Mouse (Mus musculus) forebrain, embryonic 14.5 days (tissue): Measurements from ENCODE around the gene Ces1g. TPM values are rescaled to one million over a fixed set of nuclear protein-coding genes. Genes with fewer than 3 reads are reported as not detected.

Experiments
- ATAC-seq: fragments of 200-750 bp; cut with Nextera tagmentation; 2 replicates; pipeline ENCODE4 v1.8.0; 2017; ENCODE audit warnings: mild to moderate bottlenecking, moderate library complexity
- DNase-seq: peaks from one replicate; pipeline ENCODE4 v3.0.0-alpha.2; 2015; ENCODE audit warnings: low spot score
- H3K27ac ChIP-seq: fragments of 300-500 bp; sonication (generic); 2 replicates; pipeline ENCODE4 v1.5.1; 2014; ENCODE audit warnings: low read depth, mild to moderate bottlenecking, control low read depth, low read length, moderate library complexity
- H3K27me3 ChIP-seq: fragments of 300-500 bp; sonication (generic); replicated peaks from 2 replicates; pipeline ENCODE4 v1.6.1; 2014; ENCODE audit warnings: low read length, control low read depth, mixed read lengths; ENCODE audit not compliant: control insufficient read depth, insufficient read depth
- H3K36me3 ChIP-seq: fragments of 300-500 bp; sonication (generic); 2 replicates; pipeline ENCODE4 v1.6.1; 2014; ENCODE audit warnings: low read length, control low read depth; ENCODE audit not compliant: control insufficient read depth, insufficient read depth
- H3K4me1 ChIP-seq: fragments of 300-500 bp; sonication (generic); 2 replicates; pipeline ENCODE4 v1.6.1; 2014; ENCODE audit warnings: antibody characterized with exemption, low read length, control low read depth; ENCODE audit not compliant: control insufficient read depth, insufficient read depth
- H3K4me2 ChIP-seq: fragments of 300-500 bp; sonication (generic); 2 replicates; pipeline ENCODE4 v1.6.1; 2014; ENCODE audit warnings: mild to moderate bottlenecking, control low read depth, low read length
- H3K4me3 ChIP-seq: fragments of 300-500 bp; sonication (generic); 2 replicates; pipeline ENCODE4 v1.5.1; 2014; ENCODE audit warnings: low read depth, low read length, control low read depth
- H3K9ac ChIP-seq: fragments of 300-500 bp; sonication (generic); 2 replicates; pipeline ENCODE4 v1.6.1; 2014; ENCODE audit warnings: mild to moderate bottlenecking, low read length, control low read depth, moderate library complexity
- H3K9me3 ChIP-seq: fragments of 300-500 bp; sonication (generic); replicated peaks from 2 replicates; pipeline ENCODE4 v1.6.1; 2016; ENCODE audit warnings: low read length, control low read depth, mixed read lengths; ENCODE audit not compliant: control insufficient read depth
- WGBS: fragments of 180-500 bp; shearing (Covaris S2); extraction: QIAGEN DNeasy Blood & Tissue Kit; methylation state at CpG from one replicate; pipeline ENCODE4 v1.1.7; 2014; 5-methylcytosine and 5-hydroxymethylcytosine counted together
- polyA plus RNA-seq: library from polyadenylated mRNA; unstranded; fragments of >200 nt; fragmentation: Nextera tagmentation; extraction: Ambion mirVana; gene quantifications from 2 replicates; pipeline ENCODE4 v1.2.1, GENCODE M21; 2014

The Ces1g gene
- polyA plus RNA-seq, 1 experiment from 2014 or later: not detected

GRCm38 (mm10) chr8:93252400-93252925 is 84.6 kb downstream of the Ces1g start:
- H3K27ac ChIP-seq: no peak overlapping the region
- no peak overlapping the region for H3K4me3 ChIP-seq
- H3K9ac ChIP-seq: no peak overlapping the region
- H3K4me1 ChIP-seq: no peaks in the 10 kb centered on the region
- no peaks in the 10 kb centered on the region for H3K36me3 ChIP-seq
- ATAC-seq (no peak), DNase-seq (no peak)
- H3K9me3 ChIP-seq: no peaks in the 10 kb centered on the region
- H3K4me2 ChIP-seq: no peak overlapping the region
- WGBS: 100% methylated on average over 1 of the region's 1 CpGs
- H3K27me3 ChIP-seq: no peaks in the 10 kb centered on the region

Other genes starting within 250 kb of the Ces1g start
- not detected in 2 replicates for gene Ces1c, start 206.0 kb downstream of the Ces1g start, polyA plus RNA-seq
- gene Ces1d, start 139.5 kb downstream of the Ces1g start, polyA plus RNA-seq: not detected in 2 replicates
- not detected in 2 replicates for gene Ces1e, start 107.7 kb downstream of the Ces1g start, polyA plus RNA-seq
- not detected in 2 replicates for gene Ces1f, start 57.6 kb downstream of the Ces1g start, polyA plus RNA-seq
- not detected in 2 replicates for gene Ces1h, start 42.4 kb upstream of the Ces1g start, polyA plus RNA-seq
- 0.38 and 0.63 TPM in 2 replicates for gene Ces5a, start 198.5 kb upstream of the Ces1g start, polyA plus RNA-seq